Mouse (Mus musculus) heart, postnatal 14 days (tissue): ENCODE data around the gene Hoxa5. TPM values are rescaled to one million over a fixed set of nuclear protein-coding genes. Genes with fewer than 3 reads are reported as not detected.

Experiments
- DNase-seq, 2 experiments: peaks; one replicate each; pipeline ENCODE4 v3.0.0; 2021 to 2022
- intact Hi-C: fragments of 180-260 bp; cut with DNase I; formaldehyde crosslinking; loops from one replicate; pipeline ENCODE4 v1.15.1; 2025
- microRNA-seq, 2 experiments: library from miRNA; unstranded; fragments of <30 nt; microRNA quantifications; one replicate each; pipeline ENCODE4 v1.2.0; 2021 to 2022
- total RNA-seq, 2 experiments: library from RNA; stranded (reverse); gene quantifications; 2 replicates each; pipeline ENCODE4 v1.2.3; 2021

The Hoxa5 gene
- total RNA-seq, 2 experiments from 2014 or later: 1.4 to 2.1 TPM

DNA sequence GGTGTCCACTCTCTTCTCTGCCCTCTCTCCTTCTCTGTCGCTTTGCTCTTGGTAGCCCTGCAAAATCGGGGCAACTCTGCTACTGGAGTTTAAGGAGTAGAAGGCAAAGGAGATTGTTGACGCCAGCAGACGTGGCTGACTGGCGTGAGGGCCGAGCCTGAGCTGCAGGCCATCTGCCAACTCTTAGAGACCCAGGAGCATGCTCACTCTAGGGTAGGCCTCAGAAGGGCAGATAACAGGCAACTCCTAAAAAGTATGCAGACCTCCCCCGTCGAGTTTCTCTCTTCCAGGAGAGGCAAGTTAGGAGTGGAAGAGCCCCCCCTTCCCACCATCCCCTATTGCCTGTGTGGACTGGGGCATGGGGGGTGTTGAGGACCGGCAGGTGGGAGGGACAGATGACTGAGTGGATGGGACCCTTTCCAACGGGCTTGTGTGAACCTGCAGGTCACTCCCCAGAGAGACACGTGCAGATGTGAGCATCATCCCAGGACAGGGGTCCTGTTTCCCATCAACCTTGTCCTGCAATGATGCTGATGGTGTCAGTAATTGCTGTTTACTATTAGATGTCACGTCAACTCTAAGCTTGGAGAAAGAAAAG lies 45.1 kb downstream of the Hoxa5 start:
- intact Hi-C loops: no loop called here
- DNase-seq: no peak

DNA sequence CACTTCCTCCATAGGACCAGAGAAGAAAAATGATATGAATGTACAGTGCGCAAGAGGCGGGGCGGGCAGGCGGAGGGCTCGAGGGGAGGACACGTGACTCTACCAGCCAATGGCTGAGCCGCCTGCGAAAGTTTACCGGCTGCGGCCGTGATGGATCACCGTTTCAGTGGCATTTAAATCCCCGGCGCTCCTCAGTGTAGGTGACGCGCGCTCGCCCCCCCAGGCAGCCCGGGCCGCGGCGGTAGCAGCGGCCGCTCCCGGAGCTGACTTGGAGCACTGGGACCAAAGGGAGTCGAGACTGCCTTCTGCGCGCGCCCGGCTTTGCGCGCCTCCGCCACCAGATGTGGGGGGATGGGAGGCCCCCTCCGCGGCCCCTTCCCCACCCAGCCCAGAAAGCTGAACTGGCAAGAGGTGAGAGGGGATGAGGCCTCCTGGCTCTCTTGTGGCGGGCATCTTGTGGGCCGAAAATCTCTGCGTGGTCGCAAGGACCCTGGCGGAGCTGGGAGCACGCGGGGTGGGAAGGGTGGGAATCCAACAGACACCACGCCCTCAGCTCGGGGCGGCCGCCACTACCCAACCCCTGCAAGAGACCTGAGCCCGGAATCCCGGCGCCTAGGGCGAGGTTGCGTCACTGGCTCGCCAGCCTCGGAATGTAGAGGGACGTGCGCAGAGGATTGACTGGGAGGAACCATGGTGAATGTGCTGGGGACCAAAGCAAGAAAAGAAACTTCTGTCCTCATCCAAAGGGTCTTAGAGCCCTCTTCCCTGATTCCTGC lies 45.9 kb downstream of the Hoxa5 start, which contains the start of gene Hoxa1:
TSS of gene Hoxa1 (minus strand) at position 42 of the 776 bp plus-strand sequence.
- peak; percentile 59 to 64 for DNase-seq
- intact Hi-C loops: no loop called here

DNA sequence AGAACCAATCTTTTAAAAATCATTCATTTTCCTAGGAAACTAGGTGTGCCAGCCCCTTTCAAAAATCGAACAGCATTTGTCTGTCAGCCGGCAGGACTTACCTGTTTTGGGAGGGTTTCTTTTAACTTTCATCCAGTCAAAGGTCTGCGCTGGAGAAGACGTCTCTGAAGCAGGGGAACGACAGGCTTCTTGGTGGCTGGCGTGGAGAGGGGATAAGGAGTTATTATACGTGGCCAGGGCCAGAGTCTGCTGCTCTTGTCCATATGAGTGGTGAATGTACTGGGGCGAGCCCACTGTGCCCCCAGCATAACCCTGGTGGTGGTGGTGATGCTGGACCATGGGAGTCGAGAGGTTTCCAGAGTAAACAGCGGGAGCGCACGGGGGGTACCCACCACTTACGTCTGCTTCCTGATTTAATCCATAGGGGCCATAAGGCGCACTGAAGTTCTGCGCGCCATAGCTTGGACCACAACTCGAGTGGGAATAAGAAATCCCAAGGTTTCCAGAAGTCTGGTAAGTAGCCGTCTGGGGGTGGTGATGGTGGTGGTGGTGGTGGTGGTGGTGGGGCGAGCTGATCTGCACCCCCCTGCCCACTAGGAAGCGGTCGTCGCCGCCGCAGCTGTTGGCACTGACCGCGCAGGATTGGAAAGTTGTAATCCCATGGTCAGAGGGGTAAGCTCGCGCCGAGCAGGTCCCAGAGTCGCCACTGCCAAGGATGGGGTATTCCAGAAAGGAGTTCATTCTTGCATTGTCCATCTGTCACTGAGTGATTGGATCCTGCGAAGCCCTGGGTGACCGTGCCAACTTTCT lies 46.7 kb downstream of the Hoxa5 start:
- intact Hi-C loops: no loop called here
- DNase-seq: no peak

DNA sequence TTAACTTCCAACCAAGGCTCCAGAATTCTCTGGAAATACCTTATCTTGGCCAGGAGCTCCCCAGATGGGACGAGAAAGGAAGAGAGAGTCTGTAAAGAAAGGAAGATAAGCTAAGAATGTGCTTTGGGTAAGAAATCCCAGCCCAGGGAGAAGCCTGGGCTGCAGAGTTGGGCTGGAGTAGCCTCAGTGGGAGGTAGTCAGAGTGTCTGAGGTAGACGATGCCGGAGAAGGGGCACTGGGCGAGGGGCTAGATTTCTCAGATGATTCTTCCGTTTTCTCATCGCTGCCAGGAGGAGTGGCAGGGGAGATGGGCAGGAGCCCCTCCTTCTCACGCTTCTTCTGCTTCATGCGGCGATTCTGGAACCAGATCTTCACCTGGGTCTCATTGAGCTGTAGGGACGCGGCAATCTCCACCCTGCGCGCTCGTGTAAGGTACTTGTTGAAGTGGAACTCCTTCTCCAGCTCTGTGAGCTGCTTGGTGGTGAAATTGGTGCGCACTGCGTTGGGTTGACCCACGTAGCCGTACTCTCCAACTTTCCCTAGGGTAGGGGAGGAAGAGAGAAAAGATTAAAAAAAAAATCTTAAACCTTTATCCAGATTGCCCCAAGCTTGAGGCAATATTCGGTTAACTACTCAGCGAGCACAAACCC lies 47.7 kb downstream of the Hoxa5 start:
- intact Hi-C loops: no loop called here
- DNase-seq: no peak

DNA sequence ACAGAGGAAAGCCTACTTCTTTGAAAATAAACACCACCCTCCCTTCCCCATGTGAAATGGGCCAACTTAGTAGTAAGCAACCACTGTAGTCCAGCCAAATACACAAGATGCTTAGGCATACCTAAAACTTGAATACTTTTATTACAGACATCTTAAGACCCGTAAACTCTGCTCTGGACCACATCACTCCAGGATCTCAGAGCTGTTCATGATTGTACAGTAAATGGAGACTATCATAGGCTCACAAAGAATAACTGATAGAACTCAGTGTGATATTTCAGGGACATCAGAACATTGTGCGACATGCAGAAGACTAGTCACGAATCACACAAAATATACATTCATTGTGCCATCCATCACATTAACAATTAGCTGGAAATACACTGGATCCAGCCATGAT lies 48.9 kb downstream of the Hoxa5 start:
- intact Hi-C loops: no loop called here
- no peak for DNase-seq

DNA sequence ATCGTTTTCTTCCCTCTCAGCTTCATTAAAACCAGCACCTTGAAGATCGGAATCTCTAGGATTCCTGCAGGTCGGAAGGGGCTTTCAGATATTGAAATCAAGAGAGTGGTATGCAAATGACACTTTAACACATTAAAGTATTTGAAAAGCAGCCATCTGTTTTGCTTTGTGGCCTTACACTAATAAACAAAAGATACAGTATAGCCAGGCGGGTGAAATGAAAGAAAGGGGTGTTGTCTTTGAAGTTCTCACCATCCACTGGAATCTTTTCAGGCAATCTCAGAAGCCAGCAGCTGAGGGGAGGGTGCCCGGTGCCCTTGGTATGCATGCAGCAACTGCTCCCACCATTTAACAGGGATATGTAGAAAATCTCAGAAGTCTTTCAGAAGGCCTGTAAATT lies 50.3 kb downstream of the Hoxa5 start:
- no peak for DNase-seq

DNA sequence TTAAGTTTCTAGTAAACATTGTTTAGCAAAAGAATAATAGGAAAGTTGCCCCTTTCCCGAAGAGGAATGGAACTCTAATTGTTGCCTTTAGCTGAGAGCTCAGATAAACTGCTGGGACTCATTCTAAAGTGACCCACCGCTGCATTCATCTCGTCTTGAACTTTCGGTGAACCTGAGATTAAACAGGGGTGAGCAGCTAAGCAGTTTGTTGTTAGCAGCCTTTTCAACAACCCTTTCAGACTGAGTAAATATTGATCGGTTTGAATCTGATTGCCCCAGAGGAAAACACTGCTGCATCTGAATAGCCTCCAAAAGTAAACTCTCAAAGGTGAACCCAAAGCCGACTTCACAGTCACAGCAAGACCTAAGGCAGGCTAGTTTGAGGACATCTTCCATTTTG lies 51.1 kb downstream of the Hoxa5 start:
- intact Hi-C loops: no loop called here
- no peak for DNase-seq

More for the DNA sequence above, 50.3 kb downstream of the Hoxa5 start:
- intact Hi-C loops: no loop called here

DNA sequence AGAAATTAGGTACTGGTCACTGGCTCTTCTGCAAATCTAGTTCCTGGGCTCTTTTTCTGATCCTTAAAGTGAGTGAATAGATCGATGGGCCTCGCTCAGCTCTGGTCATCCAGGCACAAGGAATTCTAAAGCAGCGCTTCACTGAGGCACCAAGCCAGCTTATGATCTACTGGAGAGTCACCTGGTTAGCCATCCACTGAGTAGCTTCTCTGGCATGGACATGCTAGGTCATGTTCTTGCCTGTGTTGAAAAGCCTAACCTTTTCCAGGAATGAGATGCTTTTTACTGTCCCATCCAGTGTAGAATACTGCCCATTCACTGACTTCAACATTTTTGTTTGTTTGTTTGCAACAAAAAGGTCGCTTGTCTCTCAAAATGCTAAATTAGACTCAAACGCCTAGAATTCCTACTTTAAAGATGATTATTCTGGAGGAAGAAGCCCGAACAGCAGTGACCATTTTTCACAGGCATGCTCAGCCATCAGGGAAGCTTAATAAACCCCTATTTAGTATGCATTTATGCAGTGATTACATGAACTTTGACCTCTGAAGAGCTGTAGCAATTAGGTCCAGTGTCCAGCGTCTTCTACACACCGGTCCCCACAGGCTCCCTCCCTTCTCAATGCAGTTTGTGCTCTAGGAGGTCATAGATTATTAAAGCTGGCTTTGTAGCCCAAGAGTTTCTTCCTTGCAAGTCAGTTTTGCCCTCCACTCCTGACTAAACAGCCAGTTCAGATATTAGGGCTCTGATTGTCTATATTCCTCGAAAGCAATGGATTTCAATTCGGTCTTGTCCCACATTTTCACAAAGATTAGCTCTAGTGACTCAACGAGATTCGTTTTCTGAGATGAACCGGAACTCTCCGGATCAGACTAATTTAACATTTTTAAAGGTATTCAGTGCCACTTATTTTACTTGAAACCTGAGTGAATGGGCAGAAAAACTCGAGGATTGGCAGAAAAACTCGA lies 51.9 kb downstream of the Hoxa5 start:
- no peak for DNase-seq
- intact Hi-C loops: no loop called here

Small RNAs within 50 kb of the gene (microRNA-seq; reads per million reads assigned to microRNA genes)
- gene Mir196b: 3.6 to 76.3 reads per million in 2 experiments

Other genes with a start within 250 kb of the Hoxa5 start
- gene Skap2, start 192.0 kb downstream of the Hoxa5 start, total RNA-seq: 10 to 100 TPM in 1 of 2 experiments, 1 to 10 TPM in 1; 7.3 to 10.4 TPM
- gene Hoxa1, start 46.3 kb downstream of the Hoxa5 start, total RNA-seq: under 1 TPM; 0.15 to 0.22 TPM
- under 1 TPM; 0.24 to 0.76 TPM for gene Hoxa2, start 39.8 kb downstream of the Hoxa5 start, total RNA-seq
- gene 5730596B20Rik, start 27.1 kb downstream of the Hoxa5 start, total RNA-seq: under 1 TPM; 0.17 to 0.20 TPM
- under 1 TPM; 0.44 to 0.62 TPM for gene Hoxa4, start 12.8 kb downstream of the Hoxa5 start, total RNA-seq
- not detected for gene Hoxa6, start 4.1 kb upstream of the Hoxa5 start, total RNA-seq
- gene Hoxa3, start 8.7 kb upstream of the Hoxa5 start, total RNA-seq: 1 to 10 TPM; 1.2 TPM
- not detected for gene Gm28308, start 8.8 kb upstream of the Hoxa5 start, total RNA-seq
- under 1 TPM; 0.17 to 0.29 TPM for gene Hoxa7, start 17.3 kb upstream of the Hoxa5 start, total RNA-seq
- not detected for gene Hoxa9, start 26.5 kb upstream of the Hoxa5 start, total RNA-seq
- gene Hoxa10, start 36.3 kb upstream of the Hoxa5 start, total RNA-seq: not detected
- gene Hoxa11, start 41.2 kb upstream of the Hoxa5 start, total RNA-seq: not detected
- gene Hoxa13, start 56.3 kb upstream of the Hoxa5 start, total RNA-seq: not detected
- not detected for gene Evx1, start 108.9 kb upstream of the Hoxa5 start, total RNA-seq